Mouse (Mus musculus) thymus, postnatal 14 days (tissue): ENCODE results near the gene Smad9.

Source experiments
- DNase-seq: peaks from one replicate; pipeline ENCODE4 v3.0.0; 2021

Gene Smad9

DNA sequence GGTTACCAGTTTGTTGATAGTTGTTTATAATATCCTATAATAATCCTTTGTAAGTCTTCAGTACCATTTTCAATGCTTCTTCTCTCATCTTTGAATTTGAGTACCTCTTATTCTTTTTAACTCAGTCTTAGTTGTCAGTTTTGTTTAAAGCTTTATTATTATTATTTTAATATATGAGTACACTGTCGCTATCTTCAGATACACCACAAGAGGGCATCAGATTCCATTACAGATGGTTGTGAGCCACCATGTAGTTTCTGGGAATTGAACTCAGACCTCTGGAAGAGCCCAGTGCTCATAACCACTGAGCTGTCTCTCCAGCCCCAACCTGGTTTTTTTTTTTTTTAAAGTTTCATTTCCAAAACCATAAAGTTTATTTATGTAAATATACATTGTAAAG is 56.2 kb downstream of the Smad9 start:
- DNase-seq, result no peak

DNA sequence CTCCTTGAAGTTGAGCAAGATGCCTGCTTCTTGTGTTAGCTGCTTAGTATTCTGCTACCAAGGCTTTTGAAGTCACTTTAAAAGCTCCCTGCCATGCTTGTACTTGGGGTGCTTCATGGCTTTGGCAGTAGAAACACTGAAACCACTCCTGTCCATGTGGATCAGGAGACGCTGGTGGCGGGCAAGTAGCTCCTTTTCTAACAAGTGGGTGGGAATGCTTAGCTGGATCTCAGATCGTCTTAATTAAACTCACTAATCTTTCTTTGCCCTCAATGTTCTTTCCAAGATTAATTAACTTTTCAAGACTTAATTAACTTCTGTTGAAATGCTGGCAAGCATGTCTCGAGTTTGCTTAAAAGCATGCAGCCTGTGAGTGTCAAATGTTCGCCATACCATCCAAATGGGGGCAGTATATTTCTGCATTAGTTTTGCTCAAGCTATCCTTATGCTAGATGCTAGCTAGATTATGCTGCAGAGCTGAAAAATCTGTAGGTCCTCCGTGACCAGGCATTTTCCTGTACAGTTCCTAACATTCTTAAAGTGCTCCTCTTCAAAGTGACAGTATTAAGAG is 58.1 kb downstream of the Smad9 start:
- no peak for DNase-seq

DNA sequence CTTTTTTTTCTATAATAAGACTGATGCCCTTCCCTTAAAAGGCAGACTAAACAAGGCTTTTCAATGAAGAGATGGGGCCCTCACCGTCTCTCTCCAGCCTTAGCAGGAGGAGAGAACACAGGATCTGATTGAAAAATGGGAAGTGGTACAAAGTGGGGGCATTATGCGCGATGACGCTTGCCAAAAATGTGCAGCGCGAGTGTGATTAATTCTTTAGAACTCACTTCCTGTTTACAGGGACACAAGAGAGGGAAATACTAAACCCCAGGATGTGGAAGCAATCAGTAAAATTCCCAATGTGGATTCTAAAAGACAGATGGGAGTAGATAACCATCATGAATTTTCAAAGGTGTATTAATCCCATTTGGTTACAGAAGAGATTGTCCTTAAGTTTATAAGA is 59.2 kb downstream of the Smad9 start:
- DNase-seq, result no peak

DNA sequence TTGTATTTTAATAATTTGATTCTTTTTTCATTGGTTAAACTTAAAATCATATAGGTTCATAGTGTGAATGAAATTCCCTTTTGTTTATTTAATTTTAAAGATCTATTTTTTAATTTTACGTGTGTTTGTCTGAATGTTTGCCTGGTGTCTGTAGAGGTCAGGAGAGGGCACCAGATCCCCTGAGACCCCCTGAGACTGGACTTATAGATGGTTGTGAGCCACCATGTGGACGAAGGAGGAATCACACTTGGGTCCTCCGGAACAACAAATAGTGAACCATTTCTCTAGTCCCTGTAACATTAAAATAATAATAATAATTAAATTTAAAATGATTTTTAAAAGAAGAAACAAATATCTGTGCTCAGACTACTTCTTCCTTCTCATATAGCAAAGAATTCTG is 59.9 kb downstream of the Smad9 start:
- DNase-seq, result peak; percentile 70

DNA sequence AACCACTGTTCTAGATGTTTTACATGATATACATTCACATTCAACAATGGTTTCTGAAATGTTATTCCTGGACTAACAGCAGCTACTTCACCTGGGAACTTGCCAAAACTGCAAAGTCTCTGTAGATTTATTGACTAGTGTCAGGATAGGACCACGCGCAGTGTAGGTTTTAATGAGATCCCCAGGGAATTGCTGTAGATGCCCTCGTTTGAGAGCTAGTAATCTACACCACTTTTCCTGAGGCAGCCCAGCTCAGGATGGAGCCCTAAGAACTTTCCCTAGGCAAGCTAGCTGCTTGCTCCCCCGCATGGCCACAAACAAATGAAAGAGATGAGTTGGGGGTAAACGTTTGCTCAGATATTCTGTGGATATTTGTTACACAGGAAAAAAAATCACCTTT is 67.1 kb downstream of the Smad9 start:
- no peak for DNase-seq

DNA sequence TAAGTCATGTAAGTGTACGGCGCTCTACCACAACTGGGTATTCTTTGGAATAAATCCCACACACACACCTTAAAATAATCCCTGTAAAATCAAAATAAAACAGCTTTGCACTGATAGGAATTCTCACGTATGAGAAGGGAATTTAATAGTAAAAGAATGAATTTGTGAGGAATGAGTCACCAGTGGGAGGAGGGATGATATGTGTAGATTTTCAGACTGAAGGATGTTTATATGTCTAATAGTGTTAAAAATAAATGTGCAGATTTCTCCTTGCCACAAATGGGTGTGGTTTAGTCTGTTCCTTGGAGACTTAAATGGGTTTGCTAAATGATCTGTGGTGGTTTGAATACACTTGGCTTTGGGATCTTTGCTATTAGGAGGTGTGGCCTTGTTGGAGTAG is 77.1 kb downstream of the Smad9 start:
- no peak for DNase-seq

DNA sequence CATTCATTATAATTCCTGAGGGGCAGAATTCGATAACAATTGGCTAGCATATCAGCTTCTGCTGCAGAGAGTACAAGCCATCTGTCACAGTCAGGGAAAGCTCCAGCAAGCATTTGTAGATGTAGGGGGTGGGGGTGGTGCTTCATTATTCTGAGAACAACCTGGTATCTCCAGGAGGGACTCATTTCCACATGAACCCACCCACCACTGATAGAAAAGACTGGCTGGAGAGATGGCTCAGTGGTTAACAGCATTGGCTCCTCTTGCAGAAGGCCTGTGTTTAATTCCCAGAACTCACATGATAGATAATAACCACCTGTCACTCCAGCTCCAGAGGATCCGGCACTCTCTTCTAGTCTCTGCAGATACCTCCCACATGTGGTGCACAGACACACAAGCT is 80.0 kb downstream of the Smad9 start:
- DNase-seq, result no peak
